Mouse (Mus musculus) fat pad, adult 2 months (tissue): ENCODE results near the gene Cplx1.
"Not testable (repeated sequence)": the region's sequence is repeated elsewhere in the genome, so short reads cannot be mapped to it uniquely, and the experiment has no call there.

Experiments used
- DNase-seq: peaks from one replicate; pipeline ENCODE4 v3.0.0-alpha.2; 2011; ENCODE audit warnings: low read depth, low spot score; ENCODE audit errors: extremely low read depth

Cplx1 gene

DNA sequence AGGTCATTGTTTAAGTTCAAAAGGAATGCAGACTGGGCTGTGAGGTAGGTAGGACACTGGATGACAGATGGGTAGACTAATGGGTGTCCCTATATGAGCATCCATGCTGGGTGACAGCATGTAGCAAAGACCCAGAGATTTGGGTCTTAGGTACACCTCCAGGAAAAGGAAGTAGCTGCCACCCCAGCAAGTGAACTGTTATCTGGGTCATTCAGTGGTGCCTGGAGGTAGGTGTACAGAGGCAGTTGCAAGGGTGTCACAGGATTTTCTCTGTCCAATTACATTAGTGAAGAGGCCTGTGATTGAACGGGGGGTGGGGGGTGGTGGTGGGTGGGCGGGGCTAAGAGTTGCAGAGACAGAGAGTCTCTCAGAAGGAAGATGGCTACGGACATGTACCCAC, 33.2 kb downstream of the Cplx1 start:
- no peak for DNase-seq

DNA sequence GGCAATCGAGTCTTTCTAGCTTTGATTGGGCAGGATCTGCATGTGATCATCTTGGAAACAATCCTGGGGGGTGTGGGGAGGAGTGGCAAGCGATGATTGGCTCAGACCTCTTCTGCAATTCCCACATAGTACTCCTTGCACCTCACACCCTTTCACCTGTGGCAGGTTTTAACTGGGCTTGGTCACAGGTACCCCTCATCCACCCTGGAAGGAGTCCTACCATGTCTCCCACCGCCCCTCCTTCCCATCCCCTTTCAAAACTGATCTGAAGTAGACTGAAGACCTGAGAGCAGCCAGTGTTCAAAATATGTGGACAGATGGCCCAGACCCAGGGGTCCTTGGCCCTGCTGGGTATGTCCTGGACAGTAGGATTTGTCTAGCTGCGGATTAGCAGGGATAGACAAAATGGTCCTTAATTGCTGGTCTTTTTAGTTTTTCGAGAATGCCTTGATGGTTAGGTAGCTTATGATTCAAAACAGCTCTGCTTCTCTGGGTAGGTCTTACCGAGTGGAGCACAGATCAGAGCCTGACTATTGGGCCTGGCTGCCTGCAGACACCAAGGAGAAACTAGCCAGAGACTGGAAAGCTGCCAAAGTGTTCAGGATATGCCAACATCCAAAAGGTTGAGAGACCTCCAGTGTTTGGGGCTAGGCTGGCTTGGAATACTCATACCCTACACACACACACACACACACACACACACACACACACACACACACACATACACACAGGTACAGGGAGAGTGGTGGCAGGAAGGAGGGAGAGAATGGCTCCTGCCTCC, 34.1 kb downstream of the Cplx1 start:
- DNase-seq, result no peak

DNA sequence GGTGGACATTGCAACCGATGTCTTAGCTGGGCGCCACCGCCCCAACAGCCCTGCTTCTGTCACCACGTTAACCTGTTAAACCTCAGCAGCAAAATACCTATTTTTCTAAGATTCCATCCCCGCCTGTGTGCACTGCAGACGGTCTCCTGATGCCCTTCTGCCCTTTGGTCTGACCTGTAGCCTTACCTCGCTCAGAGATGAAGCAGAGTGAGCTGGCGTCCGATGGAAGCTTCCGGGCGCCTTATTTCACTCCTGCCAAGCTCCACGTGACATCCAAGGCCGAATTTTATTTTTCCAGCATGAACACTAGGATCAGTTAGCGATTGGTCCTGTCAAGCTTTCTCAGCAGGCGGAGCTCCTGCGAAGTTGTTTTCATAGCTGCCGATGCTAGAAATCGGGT, 47.5 kb downstream of the Cplx1 start:
- DNase-seq, result no peak

DNA sequence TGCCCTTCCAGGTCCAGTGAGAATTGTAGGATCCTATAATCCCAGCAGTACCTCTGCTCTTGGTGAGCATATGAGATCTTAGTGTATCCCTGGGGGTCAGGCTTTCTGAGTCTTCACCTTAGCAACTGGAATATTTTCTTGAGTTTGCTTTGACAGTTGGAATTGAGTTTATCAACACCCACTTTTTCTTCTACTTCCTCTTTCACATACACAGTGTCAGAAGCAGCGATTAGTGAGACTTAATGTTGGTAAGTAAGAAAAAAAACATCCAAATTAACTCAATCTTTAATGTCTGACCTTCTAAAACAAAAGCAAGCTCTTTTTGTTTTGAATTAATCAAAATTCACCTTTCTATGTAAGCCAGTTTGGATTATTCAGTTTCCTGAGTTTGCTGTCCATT, 48.3 kb downstream of the Cplx1 start:
- no peak for DNase-seq

DNA sequence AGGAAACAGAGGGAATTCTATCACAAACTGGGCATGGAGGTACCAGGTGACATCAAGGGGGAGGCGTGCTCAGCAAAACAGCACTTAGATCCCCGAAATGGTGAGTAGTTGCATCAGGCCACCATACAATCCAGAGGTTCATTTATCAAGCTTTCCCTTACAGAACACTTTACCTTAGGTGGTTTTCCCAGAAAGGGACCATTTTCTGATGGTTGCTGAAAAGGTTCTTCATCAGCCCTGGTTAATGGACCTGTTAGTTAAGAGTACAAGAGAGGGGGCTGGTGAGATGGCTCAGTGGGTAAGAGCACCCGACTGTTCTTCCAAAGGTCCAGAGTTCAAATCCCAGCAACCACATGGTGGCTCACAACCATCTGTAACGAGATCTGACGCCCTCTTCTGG, 63.7 kb downstream of the Cplx1 start:
- DNase-seq, result not testable (repeated sequence)

DNA sequence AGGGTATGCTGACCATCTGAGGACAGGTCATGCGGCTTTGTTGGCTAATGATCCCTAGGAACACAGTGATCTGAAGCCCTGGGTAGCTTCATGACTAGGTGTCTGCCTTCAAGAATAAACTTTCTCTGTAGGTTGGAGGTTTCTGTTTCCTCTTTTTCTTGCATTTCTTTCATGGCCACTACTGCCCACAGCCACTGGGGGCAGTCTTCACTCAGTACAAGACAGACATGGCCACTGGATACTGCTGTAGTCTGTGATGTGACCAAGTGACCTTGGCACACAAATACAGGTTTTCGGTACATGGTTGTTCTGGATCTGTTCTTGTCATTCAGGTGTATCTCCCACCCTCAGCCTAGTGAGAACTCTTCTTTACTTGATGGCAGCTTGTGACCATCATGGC, 64.6 kb downstream of the Cplx1 start:
- DNase-seq, result no peak

DNA sequence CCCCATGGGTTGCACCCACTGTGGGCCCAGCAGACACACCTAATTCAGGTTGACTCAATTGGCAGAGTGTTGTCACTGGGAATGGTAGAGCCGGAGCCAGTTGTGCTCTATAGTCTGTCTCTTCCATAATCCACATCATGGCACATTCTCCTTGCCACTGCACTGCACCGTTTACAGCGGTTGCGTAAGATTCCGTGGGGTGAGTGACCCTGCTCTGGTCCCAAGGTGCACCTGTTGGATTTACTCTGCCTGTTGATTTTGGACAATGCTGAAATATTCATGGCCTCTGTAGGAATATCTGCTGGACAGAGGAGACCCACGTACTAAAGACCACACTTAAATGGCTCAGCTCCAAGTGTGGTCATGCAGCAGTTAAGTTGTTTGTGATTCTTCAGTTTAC, 66.8 kb downstream of the Cplx1 start:
- DNase-seq, result peak; percentile 19

DNA sequence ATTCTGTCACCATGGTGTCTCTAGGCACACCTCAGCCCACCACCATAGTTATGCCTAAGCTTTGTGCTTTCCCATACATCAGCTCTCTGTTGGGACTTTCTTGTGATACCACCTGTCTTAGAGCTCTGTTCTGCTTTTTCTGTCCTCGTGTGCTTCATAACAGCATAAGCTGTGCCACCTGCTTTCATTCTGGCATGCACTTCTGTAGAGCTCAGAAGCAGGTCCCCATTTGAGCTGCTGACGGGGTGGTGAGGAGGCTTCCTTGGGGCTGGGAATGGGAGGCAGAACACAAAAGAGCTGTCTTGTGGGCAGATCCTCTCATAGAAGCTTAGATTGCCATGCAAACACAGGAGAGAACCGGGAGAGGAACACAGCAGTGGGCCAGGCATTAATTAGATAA, 73.8 kb downstream of the Cplx1 start:
- DNase-seq, result no peak

DNA sequence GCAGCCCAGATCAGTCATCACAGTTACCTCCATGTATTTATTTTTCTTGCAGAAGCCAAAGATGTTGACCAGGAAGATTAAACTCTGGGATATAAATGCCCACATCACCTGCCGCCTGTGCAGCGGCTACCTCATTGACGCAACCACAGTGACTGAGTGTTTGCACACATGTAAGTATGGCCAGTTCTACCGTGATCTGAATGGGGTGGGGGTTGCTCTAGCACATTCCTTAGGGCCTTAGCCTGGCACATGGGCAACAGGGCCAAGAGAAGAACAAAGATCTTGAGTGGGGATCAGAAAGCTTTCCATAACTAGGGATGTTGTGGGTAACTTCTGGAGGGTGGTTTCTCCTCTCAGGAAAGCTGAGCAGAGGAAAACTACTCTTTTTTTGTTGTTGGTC, 76.1 kb downstream of the Cplx1 start:
- no peak for DNase-seq

DNA sequence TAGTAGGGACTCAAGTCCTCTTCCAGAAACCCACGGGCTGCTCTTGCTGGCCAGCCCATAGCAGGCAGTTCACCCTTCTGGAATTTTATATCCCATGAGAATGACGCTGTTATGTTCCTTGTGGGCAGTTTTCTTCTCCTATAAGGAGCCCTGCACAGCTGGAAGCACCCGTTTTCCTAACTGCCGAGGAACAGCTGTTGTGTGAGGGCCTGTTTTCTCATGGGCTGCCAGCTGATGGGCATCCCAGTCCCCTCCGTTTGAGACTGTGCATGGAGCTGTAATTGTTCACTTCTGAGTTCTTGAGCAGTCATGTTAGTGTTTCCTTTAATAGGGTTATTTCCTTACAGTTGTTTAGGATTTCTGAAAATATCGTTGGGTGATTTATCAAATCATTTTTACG, 80.2 kb downstream of the Cplx1 start:
- no peak for DNase-seq
